23 mouse cellular contexts compared by ENCODE assay signal in genomic region chr5:75737752-75738151, GRCm38 (mm10).
"Had no signal": no experiment of that assay in that cellular context is flagged by ENCODE, and none has a peak within 500 bp of the region (broad histone marks: within the 10 kb centered on the region; RNA-seq: fewer than 3 reads in every experiment).

No protein-coding gene starts in this region.

- H3K27ac ChIP-seq: gastrocnemius, adult 2 months; heart, adult 2 months; heart, embryonic 13.5 days; heart, embryonic 15.5 days; hindbrain, embryonic 14.5 days; intestine, embryonic 15.5 days; layer of hippocampus, adult 2 months; left cerebral cortex, adult 2 months; limb, embryonic 13.5 days; limb, embryonic 15.5 days; liver, embryonic 12.5 days had no signal

- H3K36me3 ChIP-seq: heart, embryonic 15.5 days; intestine, embryonic 15.5 days; limb, embryonic 13.5 days; limb, embryonic 15.5 days; liver, embryonic 12.5 days had no signal

- H3K4me1 ChIP-seq: heart, embryonic 13.5 days; heart, embryonic 15.5 days; intestine, embryonic 15.5 days; limb, embryonic 15.5 days; liver, embryonic 12.5 days had no signal

- H3K9ac ChIP-seq: heart, embryonic 13.5 days; heart, embryonic 15.5 days; hindbrain, embryonic 14.5 days; intestine, embryonic 15.5 days; limb, embryonic 13.5 days; limb, embryonic 15.5 days; liver, embryonic 12.5 days had no signal

- H3K4me2 ChIP-seq: heart, embryonic 11.5 days; heart, embryonic 13.5 days; heart, embryonic 15.5 days; hindbrain, embryonic 14.5 days; intestine, embryonic 15.5 days; limb, embryonic 13.5 days; limb, embryonic 15.5 days; liver, embryonic 12.5 days had no signal

- ATAC-seq: inflammation-experienced regulatory T-cells, adult 6 months; intestine, embryonic 15.5 days; intestine, postnatal 0 days; liver, embryonic 12.5 days had no signal

- H3K27me3 ChIP-seq: heart, embryonic 13.5 days; heart, embryonic 15.5 days; intestine, embryonic 15.5 days; limb, embryonic 13.5 days; limb, embryonic 15.5 days; liver, embryonic 12.5 days had no signal

- DNase-seq: gastrocnemius, adult 2 months; gastrocnemius, postnatal 14 days; gastrocnemius, postnatal 36 days; heart, adult 2 months; heart, postnatal 4 days; kidney, adult 18-20 months; kidney, adult 8-10 months; kidney, postnatal 10 days; kidney, postnatal 25 days; kidney, postnatal 4 days; left cerebral cortex, postnatal 4 days had no signal

- H3K9me3 ChIP-seq: heart, embryonic 15.5 days; intestine, embryonic 15.5 days; limb, embryonic 13.5 days; limb, embryonic 15.5 days had no signal

- H3K4me3 ChIP-seq: gastrocnemius, adult 2 months; heart, adult 2 months; heart, embryonic 13.5 days; heart, embryonic 15.5 days; intestine, embryonic 15.5 days; layer of hippocampus, adult 2 months; left cerebral cortex, adult 2 months; limb, embryonic 13.5 days; limb, embryonic 15.5 days; liver, embryonic 12.5 days had no signal
